Mouse (Mus musculus): Measurements from ENCODE around the gene Gm17349.

The Gm17349 gene

GRCm38 (mm10) chr15:99663964-99664599 lies 41.2 kb downstream of the Gm17349 start:
- no peak for DNase-seq (ENCODE audit: low read depth in 2 of 2, low spot score in 2 of 2)

- DNase-seq (ENCODE audit: low read depth in 2 of 2, low spot score in 2 of 2), result no peak
Measured at GRCm38 (mm10) chr15:99662371-99662770, 42.9 kb downstream of the Gm17349 start.

- no peak for DNase-seq (ENCODE audit: low read depth in 2 of 2, low spot score in 2 of 2)
Measured at GRCm38 (mm10) chr15:99661121-99661830, 44.0 kb downstream of the Gm17349 start.

- no peak for DNase-seq (ENCODE audit: low read depth in 2 of 2, low spot score in 2 of 2)
Measured at GRCm38 (mm10) chr15:99658437-99658836, 46.9 kb downstream of the Gm17349 start.

DNA sequence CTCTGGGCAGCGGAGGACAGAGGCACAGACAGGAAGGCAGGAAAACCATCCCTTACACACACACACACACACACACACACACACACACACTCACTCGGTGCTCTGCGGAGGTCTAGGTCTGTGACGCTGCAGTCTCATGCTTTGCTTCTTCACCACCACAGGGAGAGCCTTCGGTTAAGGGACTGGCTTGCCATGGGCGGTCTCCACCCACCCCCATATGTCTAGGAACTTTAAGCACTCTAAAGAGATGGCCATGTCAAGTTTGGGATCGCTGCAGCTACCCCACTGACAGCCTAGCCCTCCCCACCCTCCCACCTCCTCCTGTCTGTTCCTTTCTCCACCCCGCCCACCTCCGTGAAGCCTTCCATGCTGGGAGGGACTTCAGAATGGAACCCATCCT lies 49.3 kb downstream of the Gm17349 start:
- no peak for DNase-seq (ENCODE audit: low read depth in 2 of 2, low spot score in 2 of 2)

GRCm38 (mm10) chr15:99653876-99654275 lies 51.4 kb downstream of the Gm17349 start:
- DNase-seq (ENCODE audit: low read depth in 2 of 2, low spot score in 2 of 2), result no peak

DNA sequence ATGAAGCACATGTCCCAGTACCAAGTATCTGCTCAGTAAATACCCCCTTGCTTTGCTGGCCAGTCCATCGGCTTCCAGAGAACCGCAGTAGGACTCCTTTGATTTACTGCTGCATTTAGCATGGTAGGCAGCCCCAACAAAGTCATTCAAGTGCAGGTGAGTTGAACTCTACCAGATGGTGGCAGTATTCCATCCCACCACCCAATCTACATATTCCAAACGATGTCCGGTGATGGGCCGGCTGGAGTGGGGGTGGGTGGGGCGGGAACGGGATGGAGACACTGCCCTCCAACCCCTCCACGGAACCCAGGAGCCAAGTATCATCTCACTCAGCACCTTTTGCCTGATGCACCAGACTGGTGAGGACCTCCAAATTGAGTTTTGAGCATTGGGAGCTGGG lies 52.0 kb downstream of the Gm17349 start:
- DNase-seq (ENCODE audit: low read depth in 2 of 2, low spot score in 2 of 2), result no peak
